Mouse (Mus musculus) frontal cortex, postnatal 10 days (tissue): ENCODE measurements at regions not wholly inside any gene's neighbourhood (a gene's known extent, or its start where the extent isn't known, plus 50 kb on each side); places are given as distances from the start of the nearest gene placed in this dataset.

Experiments used
- DNase-seq, 2 experiments: peaks; one replicate each; pipeline ENCODE4 v3.0.0; 2022; ENCODE audit warnings: low spot score in 2 of 2, mixed read lengths in 1 of 2

DNA sequence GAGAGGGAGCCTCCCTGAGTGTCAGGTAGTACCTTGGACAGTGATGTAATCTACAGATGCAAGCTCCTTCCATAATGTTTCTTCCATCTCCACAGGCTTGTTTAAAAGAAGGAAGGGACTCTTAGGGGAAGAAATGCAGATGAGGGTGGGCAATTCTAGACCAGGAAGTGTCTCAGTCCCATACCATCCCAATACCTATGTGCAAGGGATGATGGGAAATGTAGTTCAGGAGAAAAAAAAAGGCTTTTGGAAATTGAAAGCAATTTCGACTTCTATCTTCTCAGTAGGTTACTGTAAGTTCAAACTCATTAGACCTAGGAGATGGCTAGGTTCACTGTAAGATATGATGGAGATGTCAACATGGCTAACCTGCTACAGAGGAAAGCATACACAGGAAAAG, 68.3 kb downstream of the Cd83 start:
- no peak for DNase-seq

DNA sequence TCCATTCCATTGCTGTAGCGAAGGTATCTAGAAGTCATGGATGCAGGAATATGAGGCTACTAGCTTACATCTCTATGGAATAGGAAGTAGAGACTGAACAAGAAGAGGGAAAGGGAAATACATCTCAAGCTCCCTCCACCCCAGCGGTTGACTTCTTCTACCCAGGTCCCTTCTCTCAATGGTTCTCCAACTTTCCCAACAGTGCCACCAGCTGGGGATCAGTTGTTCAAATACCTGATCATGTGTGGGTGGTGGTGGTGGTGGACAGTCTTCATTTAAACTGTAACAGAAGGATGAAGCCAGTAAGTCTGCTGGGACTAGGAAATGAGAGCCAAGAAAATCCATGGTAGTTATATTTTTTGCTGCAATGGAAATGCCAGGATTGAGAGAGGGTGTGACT, 70.4 kb downstream of the Cd83 start:
- DNase-seq: no peak

DNA sequence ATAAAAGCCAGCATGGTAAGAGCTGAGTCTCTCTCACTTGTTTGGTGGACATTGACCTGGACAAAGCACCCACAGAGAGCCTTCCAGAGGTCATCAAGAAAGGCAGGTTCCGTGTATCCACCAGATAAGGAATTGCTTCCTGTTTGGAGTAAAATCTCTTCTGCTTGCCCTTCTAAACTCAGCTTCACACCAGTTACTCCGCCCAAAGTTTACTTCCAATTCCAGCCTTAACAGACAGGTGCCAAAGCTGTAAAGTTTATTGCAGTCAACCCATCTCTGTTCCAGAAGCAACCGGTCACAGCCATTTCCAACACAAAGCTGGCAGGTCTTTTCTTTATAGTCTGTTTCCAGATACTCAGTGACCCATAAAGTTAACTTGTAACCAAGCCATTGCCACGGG, 76.4 kb downstream of the Cd83 start:
- DNase-seq: no peak

GRCm38 (mm10) chr13:43861424-43861823, 76.8 kb downstream of the Cd83 start:
- no peak for DNase-seq

GRCm38 (mm10) chr13:43862056-43862455, 77.5 kb downstream of the Cd83 start:
- no peak for DNase-seq

GRCm38 (mm10) chr13:43862586-43862985, 78.0 kb downstream of the Cd83 start:
- DNase-seq: no peak

DNA sequence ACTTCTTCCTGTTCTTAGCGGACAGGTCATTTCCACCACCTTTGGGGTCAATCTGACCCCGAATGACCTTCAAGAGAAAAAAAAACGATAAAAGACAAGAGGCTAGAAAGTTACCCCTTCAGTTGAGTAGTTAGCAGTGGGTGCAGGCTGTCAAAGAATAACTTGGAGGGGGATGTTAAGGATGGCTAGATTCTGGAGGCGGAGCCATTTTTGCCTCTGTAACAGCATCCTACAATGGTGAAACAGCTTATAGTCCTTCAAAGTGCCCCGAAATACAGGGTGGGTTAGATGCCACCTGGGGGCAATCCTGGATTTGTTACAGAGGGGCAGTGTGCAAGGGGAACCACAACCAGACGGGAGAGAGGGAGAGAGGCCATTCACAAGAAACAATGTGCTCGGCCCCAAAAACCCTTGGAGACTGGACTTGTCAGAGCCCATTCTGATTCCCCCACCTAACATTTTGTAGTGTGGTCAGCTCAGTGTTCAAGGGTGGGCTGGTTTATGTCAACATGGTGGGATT, 79.1 kb downstream of the Cd83 start:
- DNase-seq: no peak

GRCm38 (mm10) chr13:43864153-43864861, 79.7 kb downstream of the Cd83 start:
- DNase-seq: peak; percentile 97 to 99

- DNase-seq: peak; percentile 20 to 23
Measured at GRCm38 (mm10) chr13:43865036-43865435, 80.5 kb downstream of the Cd83 start.

DNA sequence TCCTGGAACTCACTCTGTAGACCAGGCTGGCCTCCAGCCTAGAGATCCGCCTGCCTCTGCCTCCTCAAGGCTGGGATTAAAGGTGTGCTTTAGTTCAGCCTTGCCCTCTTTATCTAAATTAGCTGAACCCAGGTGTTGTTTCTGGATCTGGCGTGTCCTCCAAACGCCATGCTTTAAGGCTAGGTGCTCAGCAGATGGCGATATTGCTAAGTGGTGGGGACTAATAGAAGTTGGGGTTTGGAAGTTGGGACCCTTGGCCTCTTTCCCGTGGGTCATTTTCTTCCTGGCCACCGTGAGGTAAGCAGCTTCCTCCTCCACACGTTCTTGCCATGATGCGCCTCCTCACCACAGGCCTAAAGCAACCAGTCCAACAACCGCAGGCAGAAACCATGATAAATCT, 91.3 kb downstream of the Cd83 start:
- no peak for DNase-seq

GRCm38 (mm10) chr13:43887284-43887683, 102.7 kb downstream of the Cd83 start:
- no peak for DNase-seq

GRCm38 (mm10) chr13:43891928-43892327, 107.4 kb downstream of the Cd83 start:
- no peak for DNase-seq

- DNase-seq: no peak
Measured at GRCm38 (mm10) chr13:43895990-43896389, 111.4 kb downstream of the Cd83 start.

GRCm38 (mm10) chr13:43897046-43897445, 112.5 kb downstream of the Cd83 start:
- DNase-seq: no peak

- no peak for DNase-seq
Measured at GRCm38 (mm10) chr13:43898555-43899258, 114.1 kb downstream of the Cd83 start.

GRCm38 (mm10) chr13:43900115-43900514, 115.5 kb downstream of the Cd83 start:
- DNase-seq: no peak

GRCm38 (mm10) chr13:43900758-43901157, 116.2 kb downstream of the Cd83 start:
- no peak for DNase-seq

DNA sequence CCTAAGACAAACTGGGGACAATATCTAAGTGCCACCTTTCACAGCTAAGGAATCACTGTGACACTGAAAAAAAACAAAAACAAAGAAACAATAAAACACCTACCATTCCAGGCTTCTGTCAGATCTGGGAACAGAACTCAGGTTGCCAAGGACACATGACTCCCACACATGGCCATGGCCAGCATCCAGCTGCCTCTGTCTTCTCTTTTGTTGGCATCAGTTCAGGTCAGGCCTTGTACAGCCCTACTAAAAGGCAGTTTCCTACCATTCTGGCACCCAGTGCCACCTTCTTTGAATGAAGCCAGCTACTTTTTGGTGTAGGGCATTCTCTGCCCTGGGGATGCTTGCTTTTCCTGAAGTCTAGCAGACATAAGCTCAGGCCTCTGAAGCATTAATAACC, 118.8 kb downstream of the Cd83 start:
- DNase-seq: no peak

DNA sequence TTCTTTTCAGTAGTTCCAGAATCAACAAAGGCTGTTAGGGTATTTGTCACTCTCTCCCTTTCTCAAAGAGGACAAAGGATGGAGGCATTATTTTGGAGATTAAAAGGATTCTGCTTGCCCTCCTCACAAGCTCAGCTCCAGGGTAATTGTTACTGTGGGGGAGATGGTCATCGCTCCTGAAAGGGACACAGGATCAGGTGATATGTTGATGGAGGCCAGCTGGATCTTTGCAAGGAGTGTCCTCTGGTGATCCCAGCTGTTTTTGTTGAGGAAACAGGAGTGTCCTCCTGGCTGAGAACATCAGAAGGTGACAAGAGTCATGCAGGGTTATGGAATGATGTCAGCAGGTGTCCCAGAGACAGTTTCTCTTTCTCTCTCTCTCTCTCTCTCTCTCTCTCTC, 119.7 kb downstream of the Cd83 start:
- DNase-seq: no peak

DNA sequence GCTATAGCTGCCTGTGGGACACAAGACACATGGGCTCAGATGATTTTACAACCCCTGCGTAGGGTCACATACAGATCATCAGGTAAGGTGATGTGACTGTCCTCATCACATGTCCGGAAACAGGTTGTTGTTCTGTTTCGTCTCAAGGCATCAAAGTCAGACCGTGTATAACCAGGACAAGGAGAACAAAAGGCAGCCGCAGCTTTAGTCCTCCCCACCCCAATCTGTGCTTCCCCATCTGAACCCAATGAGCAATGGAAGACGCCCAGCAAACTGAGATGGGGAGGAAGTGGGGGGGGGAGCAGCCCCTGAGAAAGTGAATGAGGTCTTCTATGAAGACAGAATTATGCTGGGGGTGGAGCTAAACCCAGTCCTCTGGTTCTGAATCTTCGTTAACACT, 121.7 kb downstream of the Cd83 start:
- no peak for DNase-seq

- DNase-seq: no peak
Measured at GRCm38 (mm10) chr13:43907425-43907824, 122.8 kb downstream of the Cd83 start.

DNA sequence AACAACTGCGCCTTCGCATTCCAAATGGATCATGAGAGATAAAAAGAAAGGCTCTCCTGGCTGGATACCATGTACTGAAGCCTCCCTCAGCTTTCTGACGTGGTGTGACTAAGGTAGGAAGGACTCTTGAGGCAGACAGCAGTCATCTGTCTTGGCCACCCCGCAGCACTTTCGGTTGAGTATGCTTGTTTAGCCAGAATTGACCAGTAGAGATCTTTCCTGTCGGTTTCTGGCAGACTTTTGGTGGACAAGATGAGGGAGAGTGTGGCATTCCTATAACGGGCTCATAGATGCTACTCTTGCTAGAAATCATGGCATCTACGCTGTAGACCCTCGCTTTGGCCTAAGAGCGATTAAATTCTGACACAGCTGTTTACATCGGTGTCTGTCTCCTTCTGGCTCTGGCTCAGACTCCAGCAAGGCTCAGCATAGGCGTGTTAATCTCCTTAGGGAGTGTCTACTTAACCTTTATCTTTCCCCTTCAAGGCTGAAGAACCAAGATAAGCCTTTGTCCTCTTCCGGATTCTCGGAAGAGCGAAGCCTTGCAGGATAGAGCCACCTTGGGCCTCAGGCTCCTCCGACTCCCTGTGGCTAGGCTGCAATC, 123.6 kb downstream of the Cd83 start:
- no peak for DNase-seq

GRCm38 (mm10) chr13:43909933-43910332, 125.4 kb downstream of the Cd83 start:
- DNase-seq: no peak
